12 mouse cellular contexts compared by ENCODE assay signal in the genomic region with DNA sequence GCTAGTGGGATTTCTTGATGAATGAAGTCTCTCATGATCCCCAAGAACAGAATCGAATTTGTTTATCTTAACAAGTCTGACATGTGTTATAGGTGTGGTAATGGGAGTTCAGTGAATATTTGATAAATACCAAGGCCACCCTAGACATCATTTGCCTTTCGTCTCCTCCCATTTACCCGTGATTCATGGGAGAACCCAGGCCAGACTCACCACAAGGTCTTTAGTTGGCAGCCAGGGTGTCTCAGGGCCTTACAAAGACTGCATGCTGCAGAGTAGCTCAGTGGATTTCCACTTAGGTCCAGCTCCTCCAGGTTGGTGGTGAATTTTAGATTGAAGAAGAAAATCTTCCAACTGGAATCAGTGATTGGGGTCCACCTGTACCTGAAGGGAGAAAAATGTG. TPM values are rescaled to one million over a fixed set of nuclear protein-coding genes. Genes with fewer than 3 reads are reported as not detected.
"Had no signal": no experiment of that assay in that cellular context is flagged by ENCODE, and none has a peak within 500 bp of the region (broad histone marks: within the 10 kb centered on the region; RNA-seq: fewer than 3 reads in every experiment).

No protein-coding gene starts in this region.

- DNase-seq: lung, adult 18-20 months; lung, embryonic 14.5 days; lung, postnatal 10 days; lung, postnatal 4 days; midbrain, embryonic 14.5 days; right cerebral cortex, postnatal 25 days; right cerebral cortex, postnatal 4 days; spleen, adult 18-20 months; thymus, adult 18-20 months; thymus, postnatal 14 days; thymus, postnatal 36 days had no signal

RNA-seq across cellular contexts. Expression of a gene that starts 30.5 kb away (rescaled TPM):
- total RNA-seq: megakaryocyte-erythroid progenitor cell, adult 5-6 weeks had no signal
